Mouse (Mus musculus): ENCODE measurements around the gene Cdk5rap2.

GRCm38 (mm10) chr4:70331181-70331580, 79.1 kb downstream of the Cdk5rap2 start:
- TF ChIP-seq EP300 (IDR thresholded peaks at IDR 0.05; ENCODE audit: low read depth) (no peak), CTCF (IDR thresholded peaks at IDR 0.05; ENCODE audit: low read depth) (no peak)

Data from liver, postnatal 0 days (tissue).